Mouse (Mus musculus) kidney, adult 2 months (tissue): ENCODE results near the gene Chrm2. TPM values are rescaled to one million over a fixed set of nuclear protein-coding genes. Genes with fewer than 3 reads are reported as not detected.

Source experiments
- DNase-seq: peaks from one replicate; pipeline ENCODE4 v3.0.0; 2021
- H3K27ac ChIP-seq: fragments of 200-500 bp; 2 replicates; pipeline ENCODE4 v1.5.1; 2012; ENCODE audit warnings: low read depth, low read length, control low read depth, inconsistent platforms; ENCODE audit not compliant: insufficient read depth
- H3K27me3 ChIP-seq: fragments of 200-500 bp; replicated peaks from 2 replicates; pipeline ENCODE4 v1.6.1; 2012; ENCODE audit warnings: mild to moderate bottlenecking, moderate library complexity, low read length, inconsistent platforms; ENCODE audit not compliant: control insufficient read depth, insufficient read depth
- H3K36me3 ChIP-seq: fragments of 200-500 bp; 2 replicates; pipeline ENCODE4 v1.6.1; 2012; ENCODE audit warnings: mild to moderate bottlenecking, moderate library complexity, low read length, inconsistent platforms; ENCODE audit not compliant: control insufficient read depth, insufficient read depth
- H3K4me1 ChIP-seq: fragments of 200-500 bp; 2 replicates; pipeline ENCODE4 v1.6.1; 2011; ENCODE audit warnings: low read length; ENCODE audit not compliant: control insufficient read depth, insufficient read depth
- H3K4me3 ChIP-seq: fragments of 200-500 bp; 2 replicates; pipeline ENCODE4 v1.5.1; 2011; ENCODE audit warnings: mild to moderate bottlenecking, low read depth, low read length, control low read depth; ENCODE audit not compliant: insufficient read depth
- CTCF ChIP-seq: fragments of 200-500 bp; conservative IDR thresholded peaks from 2 replicates; pipeline ENCODE4 v1.5.1; 2011; ENCODE audit warnings: low read depth, mild to moderate bottlenecking, control low read depth, low read length, moderate library complexity, mixed read lengths; ENCODE audit not compliant: insufficient read depth, insufficient read length
- POLR2A ChIP-seq: fragments of 200-500 bp; IDR thresholded peaks from one replicate; pipeline ENCODE4 v1.6.1; 2011; ENCODE audit warnings: low read depth, low read length, control low read depth
- WGBS: fragments of 180-500 bp; shearing (Covaris S2); methylation state at CpG from one replicate; pipeline ENCODE4 v1.1.7; 2018; 5-methylcytosine and 5-hydroxymethylcytosine counted together
- polyA plus RNA-seq: library from polyadenylated mRNA; depleted of rRNA; stranded (reverse); fragments of >200 nt; gene quantifications from 2 replicates; pipeline ENCODE4 v1.2.3, GENCODE M21; 2012

Gene Chrm2
- polyA plus RNA-seq, 1 experiment, result 0.06 TPM

DNA sequence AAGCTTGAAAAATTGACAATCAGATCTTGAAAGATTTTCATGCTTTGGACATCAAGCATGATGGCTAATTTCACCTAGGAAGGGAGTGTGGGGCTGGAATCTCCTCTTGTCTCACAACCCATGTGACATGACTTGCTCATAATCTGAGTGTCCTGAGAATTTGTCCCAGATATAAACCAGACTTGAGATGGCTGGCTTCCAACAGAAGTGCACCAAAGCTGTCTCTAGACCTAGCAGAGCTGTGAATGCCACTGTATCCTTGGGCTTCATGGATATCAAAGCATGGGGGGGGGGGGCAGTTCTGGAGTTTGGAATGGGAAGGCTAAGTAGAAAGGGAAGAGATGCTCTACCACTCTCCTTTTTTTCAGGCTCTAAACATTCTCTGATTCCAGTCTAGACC is 67.2 kb downstream of the Chrm2 start:
- Histone ChIP-seq H3K4me1 (no peaks in the 10 kb centered on the region), H3K36me3 (no peaks in the 10 kb centered on the region), H3K27me3 (no peaks in the 10 kb centered on the region), H3K27ac (no peak overlapping the region), H3K4me3 (no peak overlapping the region)
- TF ChIP-seq CTCF (no peak), POLR2A (no peak)
- no peak for DNase-seq

DNA sequence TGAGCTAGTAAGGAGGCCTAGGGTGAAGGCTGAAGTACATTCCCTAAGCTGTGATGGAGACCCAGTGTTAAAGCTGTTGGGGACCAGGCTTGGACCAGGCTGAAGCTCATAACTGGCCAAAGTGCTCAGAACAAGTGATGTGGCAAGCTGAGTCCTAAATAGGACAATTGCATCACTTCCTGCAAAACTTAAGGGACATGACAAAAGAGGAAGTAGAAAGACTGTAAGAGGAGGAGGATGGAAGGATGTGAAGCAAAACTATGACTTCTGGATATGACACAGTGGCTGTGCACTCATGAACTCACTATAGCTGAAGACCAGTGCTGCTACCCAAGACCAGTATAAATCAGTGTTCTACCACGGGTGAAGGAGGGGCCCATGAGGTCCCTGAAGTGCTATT is 69.1 kb downstream of the Chrm2 start:
- Histone ChIP-seq H3K27ac (no peak overlapping the region), H3K27me3 (no peaks in the 10 kb centered on the region), H3K36me3 (no peaks in the 10 kb centered on the region), H3K4me3 (no peak overlapping the region), H3K4me1 (no peaks in the 10 kb centered on the region)
- WGBS, result 50% methylated on average over 1 of the region's 1 CpGs
- DNase-seq, result no peak
- TF ChIP-seq CTCF, result no peak
- TF ChIP-seq POLR2A, result no peak

DNA sequence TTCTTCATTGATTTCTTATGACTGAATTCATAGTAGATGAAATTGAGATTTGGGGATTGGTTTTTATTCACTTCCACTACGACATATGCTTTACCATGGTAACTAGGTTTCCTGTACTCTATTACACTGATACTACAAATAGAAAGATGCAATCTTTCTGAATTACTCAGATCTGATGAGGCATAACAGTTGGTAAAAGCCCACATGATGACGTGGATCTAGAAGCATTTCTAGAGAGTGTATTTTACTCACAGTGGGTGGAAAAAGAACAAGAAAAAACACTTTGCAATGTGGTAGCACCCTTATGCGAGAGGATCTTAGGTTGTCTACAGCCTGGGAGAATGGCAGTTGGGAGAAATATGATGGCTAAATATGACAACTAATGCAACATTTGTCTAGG is 76.1 kb downstream of the Chrm2 start:
- no peaks in the 10 kb centered on the region for H3K4me1 ChIP-seq
- WGBS, result 76% methylated on average over 3 of the region's 3 CpGs
- H3K4me3 ChIP-seq, result no peak overlapping the region
- no peak overlapping the region for H3K27ac ChIP-seq
- TF ChIP-seq CTCF, result no peak
- TF ChIP-seq POLR2A, result no peak
- H3K36me3 ChIP-seq, result no peaks in the 10 kb centered on the region
- no peak for DNase-seq
- H3K27me3 ChIP-seq, result no peaks in the 10 kb centered on the region

DNA sequence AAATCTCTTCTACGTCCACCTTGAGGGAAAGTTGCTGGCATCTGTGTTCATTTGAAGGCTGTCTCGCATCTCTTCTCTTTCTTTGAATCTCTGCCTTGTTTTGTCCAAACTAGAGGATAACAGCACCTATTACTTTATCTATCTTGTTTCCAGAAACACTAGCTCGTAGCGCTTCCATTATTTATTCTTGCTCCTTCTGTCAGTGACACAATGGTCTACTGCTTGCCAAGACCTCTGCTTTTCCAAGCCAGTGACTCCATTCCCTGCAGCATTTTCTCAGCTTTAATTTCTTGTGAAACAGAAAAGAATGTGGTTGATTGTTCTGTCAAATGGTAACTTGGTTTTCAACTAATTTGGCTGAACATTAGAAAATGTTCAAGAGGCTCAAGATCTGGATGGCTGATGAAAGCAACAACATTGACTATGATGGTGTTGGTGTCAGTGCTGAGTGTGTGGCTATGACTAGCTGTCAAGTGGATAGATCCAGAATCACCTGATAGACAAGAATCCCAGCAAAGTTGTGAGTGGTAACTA is 96.3 kb downstream of the Chrm2 start:
- DNase-seq, result no peak
- Histone ChIP-seq H3K36me3 (no peaks in the 10 kb centered on the region), H3K27me3 (no peaks in the 10 kb centered on the region), H3K4me1 (no peaks in the 10 kb centered on the region), H3K4me3 (no peak overlapping the region), H3K27ac (no peak overlapping the region)
- 63% methylated on average over 4 of the region's 4 CpGs for WGBS
- TF ChIP-seq POLR2A (no peak), CTCF (no peak)

DNA sequence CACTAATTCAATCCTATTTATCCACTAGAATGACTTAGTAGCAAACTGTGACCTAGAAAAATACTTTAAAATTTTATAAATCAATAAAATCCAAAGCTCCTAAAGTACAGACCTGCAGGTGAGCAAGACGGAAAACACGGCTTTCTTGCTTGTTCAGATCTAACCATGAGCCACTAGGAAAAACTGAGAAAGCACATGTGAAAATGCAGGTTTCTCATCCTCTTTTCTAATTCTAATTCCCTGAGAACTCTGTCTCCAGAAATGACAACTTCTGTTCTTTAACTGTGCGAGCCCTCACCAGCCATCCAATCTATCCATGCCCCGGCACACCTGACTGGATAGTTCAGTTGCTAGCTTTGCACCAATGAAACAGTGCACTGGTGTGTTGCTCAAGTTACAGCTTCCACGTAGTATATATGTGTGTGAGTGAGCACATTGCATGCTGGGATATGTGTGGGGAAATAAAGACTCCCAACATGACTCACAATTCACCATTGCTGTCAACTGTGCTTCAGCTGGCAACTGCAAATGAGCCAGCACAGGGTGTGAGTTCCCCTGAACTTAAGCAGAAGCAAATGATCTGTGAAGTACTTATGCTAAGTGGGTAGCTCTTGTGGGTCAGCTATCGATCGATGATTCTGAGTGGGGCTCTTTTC is 119.3 kb downstream of the Chrm2 start:
- Histone ChIP-seq H3K36me3 (no peaks in the 10 kb centered on the region), H3K27ac (no peak overlapping the region), H3K4me3 (no peak overlapping the region), H3K4me1 (no peaks in the 10 kb centered on the region), H3K27me3 (no peaks in the 10 kb centered on the region)
- no peak for DNase-seq
- 58% methylated on average over 7 of the region's 7 CpGs for WGBS
- TF ChIP-seq CTCF (no peak), POLR2A (no peak)

DNA sequence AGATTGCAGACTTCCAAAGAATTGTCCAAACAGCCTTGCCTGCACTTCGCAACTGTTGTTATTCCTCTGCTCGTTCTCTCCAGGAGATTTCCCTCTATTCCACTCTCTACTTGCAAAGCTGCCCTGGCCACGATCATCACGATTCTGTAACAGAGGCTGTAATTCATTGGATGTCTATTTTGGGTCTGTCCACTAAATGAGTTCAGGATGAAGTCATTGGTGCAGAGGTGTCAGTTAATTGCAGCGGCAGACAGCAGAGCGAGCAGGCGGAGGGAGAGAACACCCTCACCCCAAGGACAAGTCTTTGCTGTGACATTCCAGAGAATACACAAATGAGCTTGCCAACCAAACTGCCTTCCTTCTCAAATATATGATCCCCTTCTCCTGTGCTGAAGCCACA is 120.1 kb downstream of the Chrm2 start:
- Histone ChIP-seq H3K27me3 (no peaks in the 10 kb centered on the region), H3K4me1 (no peaks in the 10 kb centered on the region), H3K27ac (no peak overlapping the region), H3K36me3 (no peaks in the 10 kb centered on the region), H3K4me3 (no peak overlapping the region)
- DNase-seq, result no peak
- 20% methylated on average over 7 of the region's 7 CpGs for WGBS
- TF ChIP-seq POLR2A, result no peak
- TF ChIP-seq CTCF, result no peak

DNA sequence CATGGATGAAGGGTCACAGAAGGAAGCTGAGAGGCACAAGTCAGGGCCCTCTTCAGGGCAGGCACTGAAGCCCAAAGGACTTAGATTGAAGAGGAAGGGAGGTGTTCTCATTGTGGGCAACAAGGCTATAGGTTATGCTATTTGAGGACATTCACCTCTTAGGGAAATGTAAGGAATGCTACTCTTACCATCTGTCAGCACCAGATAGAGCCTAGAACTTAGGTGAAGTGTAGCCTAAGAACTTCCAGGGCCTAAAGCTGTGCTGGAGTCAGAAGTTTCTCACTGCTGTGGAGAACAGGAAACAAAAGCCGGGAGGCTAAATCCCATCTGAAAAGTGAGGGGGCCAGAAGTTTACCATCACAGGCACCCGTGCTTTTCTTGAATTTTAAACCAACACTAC is 120.6 kb downstream of the Chrm2 start:
- H3K27ac ChIP-seq, result no peak overlapping the region
- H3K4me3 ChIP-seq, result no peak overlapping the region

More for the DNA sequence above, 120.6 kb downstream of the Chrm2 start:
- DNase-seq, result no peak
- WGBS, result 54% methylated on average over 2 of the region's 2 CpGs
- no peaks in the 10 kb centered on the region for H3K27me3 ChIP-seq
- TF ChIP-seq POLR2A, result no peak
- no peak for TF ChIP-seq CTCF
- no peaks in the 10 kb centered on the region for H3K36me3 ChIP-seq
- no peaks in the 10 kb centered on the region for H3K4me1 ChIP-seq
